In the genomic region with DNA sequence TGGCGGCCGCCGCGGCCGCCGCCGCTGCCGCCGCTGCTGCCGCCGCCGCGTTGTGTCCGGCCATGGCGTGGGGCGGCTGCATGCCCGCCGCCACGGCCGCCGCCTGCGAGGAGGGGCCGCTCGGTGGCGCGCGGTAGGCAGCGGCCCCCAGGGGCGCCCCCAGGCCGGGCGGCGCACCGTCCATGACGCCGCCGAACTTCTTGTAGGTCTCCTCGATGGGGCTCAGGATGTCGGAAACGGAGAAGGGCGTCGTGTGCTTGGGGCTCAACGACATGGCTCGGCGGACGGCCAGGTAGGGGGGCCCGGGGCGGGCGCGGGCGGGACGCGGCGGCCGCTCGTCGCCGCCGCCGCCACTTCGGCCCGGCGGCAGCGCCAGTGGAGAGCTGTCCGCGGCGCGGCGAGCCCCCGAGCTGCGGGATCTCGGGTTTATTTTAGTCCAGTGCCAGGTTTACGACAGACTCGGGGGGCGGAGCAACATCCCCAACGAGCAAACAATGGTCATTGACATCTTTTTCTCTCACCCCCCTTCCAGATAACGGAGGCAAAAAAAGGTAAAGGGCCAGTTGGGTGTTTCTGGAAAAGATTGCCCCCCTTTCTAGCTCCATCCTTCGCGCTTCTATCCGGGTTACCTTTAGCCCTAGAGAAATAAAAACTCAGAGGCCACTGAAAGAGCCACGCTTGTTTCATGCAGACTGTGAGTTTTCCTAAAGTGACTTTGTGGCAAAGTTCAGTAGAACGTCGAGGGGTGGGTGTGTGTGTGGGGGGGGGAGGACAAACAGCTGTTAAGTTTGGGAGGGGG, we compare ENCODE assay signal across 9 mouse cellular contexts. TPM values are rescaled to one million over a fixed set of nuclear protein-coding genes. Genes with fewer than 3 reads are reported as not detected.
DNase-seq lines count a peak whose midpoint lies in the region; ATAC-seq and TF ChIP-seq lines count a peak whose summit lies in the region.
"Had no signal": no experiment of that assay in that cellular context is flagged by ENCODE, and none has a peak within 500 bp of the region (broad histone marks: within the 10 kb centered on the region; RNA-seq: fewer than 3 reads in every experiment).

A gene (minus strand): TSS at position 374 of the 799 bp plus-strand sequence.

- peaks cover 67% of the 10 kb centered on the region for H3K27me3 ChIP-seq in megakaryocyte, embryonic 14.5 days (replicated peaks)
- peaks cover 86% of the 10 kb centered on the region for H3K27me3 ChIP-seq in hindbrain, embryonic 14.5 days (ENCODE audit: control insufficient read depth, insufficient read depth, low read length)
- peaks cover 70% of the 10 kb centered on the region for H3K27me3 ChIP-seq in liver, postnatal 0 days (ENCODE audit: insufficient read depth, low read length)

- TF ChIP-seq CTCF in liver, postnatal 0 days (IDR thresholded peaks at IDR 0.05; ENCODE audit: low read depth), result no peak
- TF ChIP-seq CTCF in layer of hippocampus, adult 2 months (conservative IDR thresholded peaks at IDR 0.05), result no peak

- WGBS in hindbrain, embryonic 14.5 days, result under 1% methylated on average over 72 of the region's 82 CpGs
- WGBS in liver, postnatal 0 days (ENCODE audit: insufficient replicate concordance), result 2% methylated on average over 55 of the region's 82 CpGs

- no peak within 1 kb of the TSS for H3K27ac ChIP-seq in hindbrain, embryonic 14.5 days
- no peak within 1 kb of the TSS for H3K27ac ChIP-seq in liver, postnatal 0 days (ENCODE audit: low read depth)
- no peak within 1 kb of the TSS for H3K27ac ChIP-seq in layer of hippocampus, adult 2 months

- H3K4me3 ChIP-seq in megakaryocyte, embryonic 14.5 days (replicated peaks), result peak within 1 kb of the TSS; percentile 92
- peak within 1 kb of the TSS; percentile 19 for H3K4me3 ChIP-seq in hindbrain, embryonic 14.5 days (replicated peaks; ENCODE audit: low read length)
- peak within 1 kb of the TSS; percentile 43 for H3K4me3 ChIP-seq in liver, postnatal 0 days (ENCODE audit: low read depth, low read length)
- H3K4me3 ChIP-seq in layer of hippocampus, adult 2 months, result no peak within 1 kb of the TSS

- no peaks in the 10 kb centered on the region for H3K36me3 ChIP-seq in megakaryocyte, embryonic 14.5 days (replicated peaks; ENCODE audit: low read length)
- H3K36me3 ChIP-seq in hindbrain, embryonic 14.5 days (replicated peaks; ENCODE audit: control insufficient read depth, insufficient read depth), result no peaks in the 10 kb centered on the region
- no peaks in the 10 kb centered on the region for H3K36me3 ChIP-seq in liver, postnatal 0 days (replicated peaks; ENCODE audit: insufficient read depth, low read length)

- H3K4me1 ChIP-seq in megakaryocyte, embryonic 14.5 days, result peaks cover 28% of the 10 kb centered on the region
- 0 out of 2 replicates have a peak, but pooled peaks cover 4% of the 10 kb centered on the region for H3K4me1 ChIP-seq in hindbrain, embryonic 14.5 days (replicated peaks; ENCODE audit: control insufficient read depth, insufficient read depth, low read length)
- peaks cover 5% of the 10 kb centered on the region; the same call in 1 of the 2 replicates for H3K4me1 ChIP-seq in liver, postnatal 0 days (ENCODE audit: insufficient read depth)

- H3K4me2 ChIP-seq in hindbrain, embryonic 14.5 days (replicated peaks), result peak within 1 kb of the TSS; percentile 45
- H3K4me2 ChIP-seq in liver, postnatal 0 days (ENCODE audit: low read depth, low read length), result peak within 1 kb of the TSS; percentile 66

- no peaks in the 10 kb centered on the region for H3K9me3 ChIP-seq in megakaryocyte, embryonic 14.5 days
- H3K9me3 ChIP-seq in hindbrain, embryonic 14.5 days (ENCODE audit: control insufficient read depth, low read length), result no peaks in the 10 kb centered on the region
- no peaks in the 10 kb centered on the region for H3K9me3 ChIP-seq in liver, postnatal 0 days (ENCODE audit: low read length)

- H3K9ac ChIP-seq in hindbrain, embryonic 14.5 days, result no peak within 1 kb of the TSS
- no peak within 1 kb of the TSS for H3K9ac ChIP-seq in liver, postnatal 0 days (replicated peaks)

- DNase-seq in embryo, embryonic 9.5 days (ENCODE audit: extremely low spot score), result peak; percentile 40
- no peak for DNase-seq in hindbrain, embryonic 14.5 days (ENCODE audit: low spot score)
- DNase-seq in liver, postnatal 0 days, result peak; percentile 27
- peak; percentile 32 for DNase-seq in thymus, postnatal 4 days
- no peak for DNase-seq in layer of hippocampus, adult 18-20 months (ENCODE audit: low spot score in 2 of 2)
- DNase-seq in layer of hippocampus, adult 2 months (ENCODE audit: low spot score in 2 of 2), result no peak

- no peak for TF ChIP-seq EP300 in liver, postnatal 0 days (IDR thresholded peaks at IDR 0.05; ENCODE audit: low read depth)

- no peak for ATAC-seq in megakaryocyte, adult 5-6 weeks (ENCODE audit: poor library complexity, severe bottlenecking)
- ATAC-seq in hindbrain, embryonic 14.5 days (ENCODE audit: low FRiP score), result peak; percentile 27; the same call in 1 of the 2 replicates
- ATAC-seq in liver, postnatal 0 days, result no peak; the same call in 1 of the 2 replicates

RNA-seq across cellular contexts. Expression of the gene that starts here (rescaled TPM):
- polyA plus RNA-seq in megakaryocyte, embryonic 14.5 days (2012; ENCODE audit: insufficient read depth, low replicate concordance), result not detected in 2 replicates
- not detected in 2 replicates for total RNA-seq in megakaryocyte, adult 5-6 weeks (2015)
- total RNA-seq in megakaryocyte, adult 5-6 weeks (2017), result not detected in 2 replicates
- not detected in 2 replicates for polyA plus RNA-seq in hindbrain, embryonic 14.5 days (2014; fragmentation: Nextera tagmentation; extraction: Ambion mirVana)
- polyA plus RNA-seq in liver, postnatal 0 days (2015; fragmentation: Nextera tagmentation; extraction: Ambion mirVana), result not detected in 2 replicates
- not detected for total RNA-seq in layer of hippocampus, adult 18-20 months (2021)
- not detected for total RNA-seq in layer of hippocampus, adult 2 months (2021)
- total RNA-seq: left cerebral cortex, postnatal 10 days had no signal

Comparison
In these comparisons a context has a peak if more than half of its experiments do, and no peak if none do; other contexts are left out.
1. Peak in ATAC-seq, H3K4me3 ChIP-seq and H3K4me2 ChIP-seq in hindbrain, embryonic 14.5 days; RNA of the gene not detected or under 1 TPM.
2. Peak in DNase-seq, H3K4me3 ChIP-seq and H3K4me2 ChIP-seq in liver, postnatal 0 days; RNA of the gene not detected or under 1 TPM.
3. DNase-seq: peak in embryo, embryonic 9.5 days (single experiment) and thymus, postnatal 4 days (single experiment); none in hindbrain, embryonic 14.5 days (single experiment), layer of hippocampus, adult 18-20 months (0 of 2) and layer of hippocampus, adult 2 months (0 of 2).